Mouse (Mus musculus): Measurements from ENCODE around the gene Wfs1.
"Not testable (repeated sequence)": the region's sequence is repeated elsewhere in the genome, so short reads cannot be mapped to it uniquely, and the experiment has no call there.

Wfs1 gene

GRCm38 (mm10) chr5:36988781-36989624 lies at the start of gene Wfs1:
Gene Wfs1, minus strand, starts transcription at chr5:36989205.
- in situ Hi-C loops (cut with MboI, MseI) = no loop called here

- in situ Hi-C loops (cut with MboI, MseI) = no loop called here
Measured at GRCm38 (mm10) chr5:37036884-37037283, 47.9 kb upstream of the Wfs1 start.

DNA sequence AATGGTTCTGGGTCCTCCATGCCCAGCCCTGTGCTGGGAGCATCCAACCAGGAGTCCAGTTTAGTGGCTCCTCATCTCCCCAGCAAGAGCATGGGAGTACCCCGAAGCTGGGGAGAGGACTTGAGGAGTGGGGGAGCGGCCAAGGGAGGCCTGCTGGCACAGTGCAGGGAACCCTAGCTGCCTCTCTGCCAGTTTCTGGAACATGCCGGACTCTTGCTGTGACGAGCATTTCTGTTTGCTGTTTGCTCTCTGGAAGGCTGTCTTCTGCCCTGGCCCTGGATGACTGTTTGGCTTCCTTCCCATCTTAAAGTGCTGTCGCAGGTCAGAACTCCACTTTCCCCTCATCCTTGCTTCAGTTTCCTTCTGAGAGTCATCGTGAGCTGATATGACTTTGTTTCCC lies 46.9 kb upstream of the Wfs1 start:
- in situ Hi-C loops (cut with MboI, MseI) = no loop called here

DNA sequence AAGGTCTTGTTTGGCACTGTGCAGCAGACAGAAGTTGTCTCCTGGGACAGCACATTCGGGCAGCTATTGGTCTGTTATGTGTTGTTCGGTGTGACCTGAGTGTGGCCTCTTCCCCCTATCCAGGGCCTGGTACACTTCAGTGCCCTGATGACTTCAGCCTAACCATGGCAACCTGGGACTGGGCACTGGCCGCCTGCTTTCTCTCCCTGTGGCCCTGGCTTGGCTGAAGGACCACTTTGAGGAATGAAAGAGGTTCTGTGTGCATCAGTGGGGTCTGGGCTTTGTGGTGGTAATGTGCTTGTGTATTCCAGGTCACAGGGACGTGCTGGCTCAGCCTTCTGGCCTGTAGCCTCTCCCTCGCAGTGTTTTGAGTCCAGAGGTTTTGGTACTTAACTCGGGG lies 46.2 kb upstream of the Wfs1 start:
- in situ Hi-C loops (cut with MboI, MseI) = no loop called here

DNA sequence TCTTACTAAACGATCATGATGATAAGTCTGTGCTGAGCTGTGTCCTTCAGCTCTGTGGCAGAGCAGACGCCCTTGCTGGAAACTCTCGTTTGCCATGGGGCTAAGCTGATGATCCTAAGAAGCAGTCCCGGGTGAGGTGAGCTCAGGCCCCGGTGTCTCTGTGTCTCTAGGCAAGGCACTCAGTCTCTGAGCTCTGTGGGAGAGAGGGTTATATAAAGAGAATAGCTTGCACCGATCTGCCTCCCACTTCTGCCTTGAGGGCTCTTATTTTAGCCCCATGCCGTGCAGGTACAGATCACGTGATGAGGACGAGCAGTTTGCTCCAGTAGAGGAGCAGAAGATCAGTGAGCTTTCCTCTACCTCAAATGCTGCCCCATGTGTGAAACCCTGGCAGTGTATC lies 41.7 kb upstream of the Wfs1 start:
- in situ Hi-C loops (cut with MboI, MseI) = no loop called here

- in situ Hi-C loops (cut with MboI, MseI) = no loop called here
Measured at GRCm38 (mm10) chr5:37029326-37029905, 40.4 kb upstream of the Wfs1 start.

DNA sequence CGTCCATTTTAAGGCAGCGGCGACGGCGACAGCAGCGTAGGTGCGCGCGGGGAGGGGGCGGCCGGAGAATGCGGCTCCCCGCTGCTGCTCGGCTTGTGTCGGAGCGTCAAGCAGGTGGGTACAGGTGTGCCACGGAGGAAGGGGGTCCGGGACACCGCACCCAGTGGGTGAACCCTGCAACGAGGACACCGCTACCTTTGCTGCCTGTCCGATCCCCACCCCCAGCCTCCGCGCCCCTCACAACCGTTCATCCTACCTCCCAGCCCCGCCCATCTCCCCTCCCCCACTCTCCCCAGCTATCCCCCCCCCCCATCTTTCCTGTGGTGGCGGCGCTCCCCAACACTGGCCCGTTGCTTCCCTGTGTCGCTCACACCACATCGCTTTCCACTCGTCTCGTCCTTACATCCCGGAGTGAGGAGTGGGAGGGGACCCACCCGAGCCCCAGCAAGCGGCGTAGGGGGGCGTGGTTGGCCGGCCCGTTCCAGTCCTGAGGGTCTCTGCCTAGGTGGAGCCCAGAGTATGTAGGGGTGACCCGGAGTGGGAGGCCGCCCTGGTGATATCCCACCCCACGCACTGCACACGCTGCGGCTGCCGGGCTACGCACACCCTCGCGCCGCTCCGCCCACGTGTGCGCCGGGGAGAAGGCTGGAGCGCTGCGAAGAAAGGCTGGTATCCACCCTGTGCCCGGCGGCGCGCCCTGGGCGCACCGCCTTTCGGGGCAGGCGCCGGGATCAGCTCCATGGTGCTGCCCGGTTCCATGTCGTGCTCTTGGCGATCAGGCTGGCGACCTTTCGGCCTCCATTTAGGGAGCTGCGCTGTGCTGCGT lies 39.7 kb upstream of the Wfs1 start:
- in situ Hi-C loops (cut with MboI, MseI) = no loop called here

DNA sequence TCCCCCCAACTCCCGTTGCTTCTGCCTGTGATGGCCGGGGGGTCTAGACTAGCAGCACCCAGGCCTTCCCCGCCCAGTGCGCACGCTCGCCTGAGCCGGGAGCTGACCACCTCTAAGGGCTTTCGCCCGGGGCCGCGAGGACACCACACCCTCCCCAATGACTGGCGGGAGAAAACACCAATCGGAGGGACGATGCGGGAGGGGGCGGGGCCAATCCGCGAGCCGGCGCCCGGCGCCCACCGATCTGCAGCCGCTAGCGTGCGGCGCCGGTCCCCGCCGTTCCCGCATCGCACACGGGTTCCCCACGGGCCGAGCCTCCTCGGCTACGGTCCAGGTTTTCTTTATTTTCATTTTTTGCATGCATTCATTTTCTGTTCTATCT lies 39.1 kb upstream of the Wfs1 start:
- in situ Hi-C loops (cut with MboI, MseI) = no loop called here

DNA sequence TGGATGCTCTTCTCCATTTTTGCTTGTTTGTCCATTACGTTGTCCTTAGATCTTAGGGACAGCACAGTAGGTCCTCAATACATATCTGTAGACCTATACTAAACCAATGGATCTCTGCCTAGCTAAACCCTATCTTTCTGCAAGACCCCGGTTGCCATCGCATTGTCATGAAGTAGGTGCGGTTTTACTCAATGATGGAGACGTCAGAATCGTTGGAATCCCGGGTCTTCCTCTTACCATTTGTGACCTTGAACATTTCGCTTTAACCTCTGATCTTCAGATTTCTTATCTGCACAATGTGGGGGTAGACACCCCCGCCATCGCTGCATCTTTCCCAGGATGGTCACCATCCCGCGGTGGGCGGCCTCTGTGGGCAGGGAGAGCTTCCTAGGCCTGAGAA lies 38.7 kb upstream of the Wfs1 start:
- in situ Hi-C loops (cut with MboI, MseI) = no loop called here

- in situ Hi-C loops (cut with MboI, MseI) = no loop called here
Measured at GRCm38 (mm10) chr5:37017222-37017621, 28.2 kb upstream of the Wfs1 start.

DNA sequence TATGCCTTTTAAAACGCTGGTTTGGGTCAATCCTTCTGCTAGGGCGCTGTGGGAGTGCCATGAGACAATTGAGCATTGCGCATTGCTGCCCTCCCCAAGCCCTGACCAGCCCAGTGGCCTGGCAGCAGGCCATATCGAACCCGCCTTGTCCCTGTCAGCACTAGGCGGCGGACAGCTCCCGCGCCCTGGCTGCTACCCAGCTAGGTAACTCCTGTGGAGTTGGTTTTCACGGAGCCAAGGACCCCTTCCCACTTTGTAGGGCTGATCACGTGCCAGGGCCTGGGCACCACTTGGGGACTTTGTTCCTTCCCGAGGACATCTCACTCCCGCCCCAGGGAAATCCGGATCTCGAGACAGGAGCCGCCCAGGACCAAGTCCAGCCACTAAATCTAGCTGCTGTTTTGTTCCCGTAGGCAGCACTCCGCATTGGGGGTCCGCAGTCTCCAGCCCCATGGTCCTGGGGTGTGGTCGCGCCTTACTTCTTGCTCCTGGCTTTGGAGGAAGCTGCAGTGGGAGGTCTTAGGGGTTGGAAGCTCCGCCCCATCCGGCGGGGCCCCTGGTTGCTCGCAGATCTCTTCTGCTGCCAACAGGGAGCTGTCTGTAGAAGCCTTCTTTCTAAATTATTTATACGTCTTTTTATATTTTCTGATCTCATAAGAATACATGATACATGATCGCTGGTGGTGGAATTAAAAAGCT lies 26.8 kb upstream of the Wfs1 start:
- in situ Hi-C loops (cut with MboI, MseI) = no loop called here

GRCm38 (mm10) chr5:37010666-37011317 lies 21.8 kb upstream of the Wfs1 start:
- in situ Hi-C loops (cut with MboI, MseI) = no loop called here

- in situ Hi-C loops (cut with MboI, MseI) = not testable (repeated sequence)
Measured at GRCm38 (mm10) chr5:37009761-37010160, 20.8 kb upstream of the Wfs1 start.

DNA sequence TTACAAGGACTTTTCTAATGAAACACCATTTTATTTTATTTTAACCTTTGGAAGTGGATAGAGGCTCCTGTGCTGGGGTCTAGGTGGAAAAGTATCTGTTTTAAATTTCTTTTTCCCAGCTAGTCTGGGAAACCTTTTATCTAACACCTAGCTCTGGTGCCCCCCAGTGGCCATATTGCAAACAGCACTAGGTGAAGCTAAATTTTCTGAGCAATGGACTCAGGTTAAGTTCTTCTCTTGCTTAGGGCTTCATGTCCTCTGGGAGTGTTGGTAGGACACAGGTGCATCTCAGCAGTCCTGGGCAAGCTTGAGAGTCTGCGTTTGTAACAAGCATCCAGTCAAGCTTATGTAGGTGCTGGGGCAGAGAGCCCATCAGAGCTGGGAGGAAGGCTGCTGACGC lies 13.0 kb upstream of the Wfs1 start:
- in situ Hi-C loops (cut with MboI, MseI) = loop anchor here (5.0 kb wide), 1 partner anchor 45 kb away; no protein-coding TSS in a partner anchor

DNA sequence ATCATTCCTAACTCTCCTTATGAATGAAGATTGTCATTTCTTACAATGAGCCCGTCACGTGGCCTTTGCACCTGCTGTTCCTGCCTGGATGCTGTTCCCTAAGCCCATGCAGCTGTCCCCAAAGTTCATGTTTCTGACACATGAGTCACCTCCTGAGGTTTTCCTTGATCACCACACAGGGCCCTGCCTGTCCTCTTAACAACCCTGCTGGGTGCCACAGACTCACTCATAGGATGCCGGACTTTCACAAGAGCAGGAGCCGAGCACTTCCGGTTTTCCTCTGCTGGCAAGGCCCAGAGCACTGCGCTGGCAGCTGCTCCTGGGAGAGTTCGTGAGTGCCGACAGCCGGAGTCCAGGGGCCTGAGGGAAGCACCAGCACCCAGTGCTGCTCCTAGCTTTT lies 12.0 kb upstream of the Wfs1 start:
- in situ Hi-C loops (cut with MboI, MseI) = loop anchor here (5.0 kb wide), 1 partner anchor 44 kb away; no protein-coding TSS in a partner anchor

GRCm38 (mm10) chr5:36997996-36998395 lies 9.0 kb upstream of the Wfs1 start:
- in situ Hi-C loops (cut with MboI, MseI) = no loop called here

DNA sequence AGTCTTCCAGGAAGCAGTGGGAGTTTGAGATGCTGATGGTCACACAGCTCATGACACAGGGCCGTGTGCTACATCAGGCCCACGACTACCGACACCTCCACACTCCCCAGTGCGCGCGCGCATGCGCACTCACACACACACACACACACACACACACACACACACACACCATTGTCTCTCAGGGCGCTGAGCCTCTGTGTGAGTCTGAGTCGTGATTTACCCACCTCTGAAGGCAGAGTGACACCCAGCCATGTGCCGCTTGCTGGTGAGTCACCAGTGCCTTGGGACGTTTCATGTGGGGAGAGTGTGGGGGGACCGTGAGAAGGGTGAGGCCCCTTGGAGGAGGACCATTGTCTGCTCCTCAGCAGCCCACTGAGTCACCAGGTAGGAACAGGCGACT lies 7.4 kb upstream of the Wfs1 start:
- in situ Hi-C loops (cut with MboI, MseI) = no loop called here

- in situ Hi-C loops (cut with MboI, MseI) = no loop called here
Measured at GRCm38 (mm10) chr5:36990631-36991350, 1.8 kb upstream of the Wfs1 start.

- in situ Hi-C loops (cut with MboI, MseI) = no loop called here
Measured at GRCm38 (mm10) chr5:36990196-36990595, 1.2 kb upstream of the Wfs1 start.

GRCm38 (mm10) chr5:36989625-36989977 lies 596 bp upstream of the Wfs1 start:
- in situ Hi-C loops (cut with MboI, MseI) = no loop called here

All from regulatory T cell (primary cell).